Mouse (Mus musculus) hindbrain, embryonic 16.5 days (tissue): ENCODE data around the gene Serpina3b. TPM values are rescaled to one million over a fixed set of nuclear protein-coding genes. Genes with fewer than 3 reads are reported as not detected.
"Not testable (repeated sequence)": the region's sequence is repeated elsewhere in the genome, so short reads cannot be mapped to it uniquely, and the experiment has no call there.

Experiments
- ATAC-seq: fragments of 200-750 bp; cut with Nextera tagmentation; 2 replicates; pipeline ENCODE4 v1.8.0; 2017; ENCODE audit warnings: moderate TSS enrichment, moderate library complexity
- H3K27ac ChIP-seq: fragments of 300-500 bp; sonication (generic); 2 replicates; pipeline ENCODE4 v1.5.1; 2014; ENCODE audit warnings: low read depth, mild to moderate bottlenecking, control low read depth, low read length, moderate library complexity
- H3K27me3 ChIP-seq: fragments of 300-500 bp; sonication (generic); replicated peaks from 2 replicates; pipeline ENCODE4 v1.6.1; 2014; ENCODE audit warnings: low read length; ENCODE audit not compliant: control insufficient read depth, insufficient read depth
- H3K36me3 ChIP-seq: fragments of 300-500 bp; sonication (generic); 2 replicates; pipeline ENCODE4 v1.6.1; 2014; ENCODE audit warnings: mild to moderate bottlenecking, low read length, moderate library complexity, mixed read lengths; ENCODE audit not compliant: control insufficient read depth, insufficient read depth
- H3K4me1 ChIP-seq: fragments of 300-500 bp; sonication (generic); 2 replicates; pipeline ENCODE4 v1.6.1; 2014; ENCODE audit warnings: low read depth, low read length; ENCODE audit not compliant: control insufficient read depth, insufficient read depth
- H3K4me2 ChIP-seq: fragments of 300-500 bp; sonication (generic); 2 replicates; pipeline ENCODE4 v1.6.1; 2014; ENCODE audit warnings: mild to moderate bottlenecking, low read length, control low read depth, moderate library complexity
- H3K4me3 ChIP-seq: fragments of 300-500 bp; sonication (generic); 2 replicates; pipeline ENCODE4 v1.5.1; 2014; ENCODE audit warnings: mild to moderate bottlenecking, low read length, control low read depth, moderate library complexity
- H3K9ac ChIP-seq: fragments of 300-500 bp; sonication (generic); 2 replicates; pipeline ENCODE4 v1.6.1; 2014; ENCODE audit warnings: low read depth, mild to moderate bottlenecking, control low read depth, low read length, moderate library complexity
- H3K9me3 ChIP-seq: fragments of 300-500 bp; sonication (generic); 2 replicates; pipeline ENCODE4 v1.6.1; 2014; ENCODE audit warnings: mild to moderate bottlenecking, low read length, moderate library complexity; ENCODE audit not compliant: control insufficient read depth
- WGBS: fragments of 180-500 bp; shearing (Covaris S2); extraction: QIAGEN DNeasy Blood & Tissue Kit; methylation state at CpG from one replicate; pipeline ENCODE4 v1.1.7; 2014; 5-methylcytosine and 5-hydroxymethylcytosine counted together
- polyA plus RNA-seq: library from polyadenylated mRNA; unstranded; fragments of >200 nt; fragmentation: Nextera tagmentation; extraction: Ambion mirVana; gene quantifications from 2 replicates; pipeline ENCODE4 v1.2.1, GENCODE M21; 2015

The Serpina3b gene
- polyA plus RNA-seq, result not detected in 2 replicates

DNA sequence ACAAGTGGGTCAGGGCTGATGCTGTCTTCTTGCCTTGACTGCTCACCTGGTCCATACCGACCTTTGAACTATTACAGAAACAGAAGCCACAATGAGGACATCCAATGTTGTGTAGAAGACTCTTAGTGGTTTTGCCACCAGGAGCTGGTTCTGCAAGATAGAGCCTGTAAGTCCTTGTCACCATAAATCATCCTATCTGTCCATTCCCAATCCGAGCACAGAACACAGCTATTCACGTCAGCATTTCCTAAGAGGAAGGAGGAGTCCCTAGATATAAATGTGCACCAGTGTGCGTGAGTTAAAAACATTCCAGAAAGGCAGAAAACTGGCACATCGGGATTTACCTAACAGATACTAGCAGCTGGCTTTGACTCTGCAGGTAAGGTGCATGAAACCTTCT is at the start of gene Serpina3b:
Gene Serpina3b, plus strand, starts transcription at position 301 of the 400 bp plus-strand sequence.
- Histone ChIP-seq H3K9me3 (no peaks in the 10 kb centered on the region), H3K36me3 (no peaks in the 10 kb centered on the region), H3K4me2 (no peak within 1 kb of the TSS), H3K9ac (no peak within 1 kb of the TSS), H3K4me3 (no peak within 1 kb of the TSS), H3K27ac (no peak within 1 kb of the TSS), H3K27me3 (no peaks in the 10 kb centered on the region), H3K4me1 (no peaks in the 10 kb centered on the region)
- no peak for ATAC-seq
- 87% methylated on average over 5 of the region's 5 CpGs for WGBS

DNA sequence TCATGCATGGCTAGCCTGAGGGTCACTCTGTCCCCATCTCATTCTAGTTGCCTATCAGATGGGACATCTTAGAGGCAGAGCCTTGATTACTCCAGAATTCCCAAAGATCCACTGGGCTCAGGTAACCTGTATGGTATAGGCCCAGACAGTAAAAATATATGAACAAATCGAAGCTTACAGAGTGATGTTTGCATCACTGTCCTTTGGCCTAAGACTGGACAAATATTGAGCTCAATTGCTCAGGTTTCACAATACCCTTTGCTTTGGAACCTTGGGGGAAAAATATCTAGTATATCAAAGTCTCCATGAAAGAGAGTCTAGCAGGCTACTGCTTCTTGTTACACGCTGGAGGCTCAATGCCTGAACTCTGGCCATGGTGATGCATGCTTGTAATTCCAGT is 37.7 kb upstream of the Serpina3b start:
- Histone ChIP-seq H3K4me2 (no peak overlapping the region), H3K9ac (no peak overlapping the region), H3K27me3 (no peaks in the 10 kb centered on the region)

DNA sequence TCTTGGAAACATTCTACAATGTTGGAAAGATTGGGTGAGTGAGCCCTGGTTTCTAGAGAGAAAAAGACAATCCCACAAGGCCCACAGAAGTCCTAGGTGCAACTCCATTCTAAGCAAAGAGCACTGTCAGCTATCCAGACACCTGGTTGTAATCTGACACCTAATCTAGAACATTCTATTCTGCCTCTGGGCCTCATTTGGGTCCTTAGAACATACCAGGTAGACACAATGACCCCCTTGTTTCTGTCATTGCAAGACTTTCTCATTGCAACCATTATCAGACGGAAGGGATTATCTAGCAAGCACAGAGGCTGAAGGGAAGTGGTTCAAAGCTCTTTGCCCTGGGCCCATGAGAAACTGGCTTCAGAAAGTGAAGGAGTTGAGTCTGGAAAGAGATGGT is 36.5 kb upstream of the Serpina3b start:
- 91% methylated on average over 1 of the region's 1 CpGs for WGBS
- H3K9me3 ChIP-seq, result no peaks in the 10 kb centered on the region
- no peak overlapping the region for H3K9ac ChIP-seq
- no peak overlapping the region for H3K27ac ChIP-seq
- no peaks in the 10 kb centered on the region for H3K4me1 ChIP-seq
- ATAC-seq, result no peak
- H3K4me2 ChIP-seq, result no peak overlapping the region
- H3K27me3 ChIP-seq, result no peaks in the 10 kb centered on the region
- H3K36me3 ChIP-seq, result no peaks in the 10 kb centered on the region
- H3K4me3 ChIP-seq, result no peak overlapping the region

More for the DNA sequence above, 37.7 kb upstream of the Serpina3b start:
- H3K4me1 ChIP-seq, result no peaks in the 10 kb centered on the region
- H3K4me3 ChIP-seq, result no peak overlapping the region
- no peaks in the 10 kb centered on the region for H3K9me3 ChIP-seq
- WGBS, result 84% methylated on average over 2 of the region's 2 CpGs
- no peaks in the 10 kb centered on the region for H3K36me3 ChIP-seq
- no peak overlapping the region for H3K27ac ChIP-seq
- ATAC-seq, result no peak

DNA sequence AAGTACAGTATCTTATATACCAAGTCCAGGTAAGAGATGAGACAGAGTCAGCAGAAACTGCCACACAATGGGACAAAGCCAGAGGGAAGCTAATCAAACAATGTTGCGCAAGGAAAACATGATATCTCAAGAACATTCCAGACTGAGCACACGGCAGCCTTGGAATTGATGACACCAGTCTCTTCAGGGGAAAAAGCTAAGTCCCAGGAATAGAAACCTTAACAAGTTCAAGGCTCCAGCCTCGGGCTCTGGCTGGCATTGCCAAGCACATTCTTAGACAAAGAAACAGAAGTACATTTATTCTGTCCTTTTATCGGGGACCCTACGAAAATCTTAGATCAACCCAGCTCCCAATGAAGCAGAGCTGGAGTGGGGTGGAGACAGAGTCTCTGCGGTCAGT is 27.0 kb upstream of the Serpina3b start, which contains the start of gene Serpina5:
Gene Serpina5, plus strand, starts transcription at position 346 of the 400 bp plus-strand sequence.
- Histone ChIP-seq H3K27me3 (no peaks in the 10 kb centered on the region), H3K4me2 (no peak within 1 kb of the TSS), H3K27ac (no peak within 1 kb of the TSS), H3K4me3 (no peak within 1 kb of the TSS), H3K36me3 (no peaks in the 10 kb centered on the region), H3K9me3 (no peaks in the 10 kb centered on the region), H3K4me1 (no peaks in the 10 kb centered on the region), H3K9ac (no peak within 1 kb of the TSS)
- WGBS, result 90% methylated on average over 6 of the region's 6 CpGs
- no peak for ATAC-seq

DNA sequence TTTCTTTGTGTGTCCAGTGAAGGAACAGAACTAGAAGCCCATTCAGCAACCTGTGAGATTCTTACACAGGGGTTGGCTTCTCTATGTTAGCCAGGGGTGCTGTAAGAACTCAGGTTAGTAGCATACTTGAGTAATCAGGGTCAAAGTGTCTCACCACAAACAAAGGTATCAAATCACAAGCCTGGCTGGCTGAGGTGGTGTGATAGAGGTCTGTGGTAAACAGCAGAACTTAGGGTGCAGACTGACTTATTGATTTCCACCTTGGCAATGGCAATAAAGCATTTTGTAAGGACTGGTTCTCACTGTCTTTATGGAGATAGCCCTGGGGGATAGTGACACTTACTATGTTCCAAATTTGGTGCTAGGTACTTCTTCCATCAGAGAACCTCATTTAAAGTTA is 21.9 kb upstream of the Serpina3b start:
- H3K9ac ChIP-seq, result no peak overlapping the region

DNA sequence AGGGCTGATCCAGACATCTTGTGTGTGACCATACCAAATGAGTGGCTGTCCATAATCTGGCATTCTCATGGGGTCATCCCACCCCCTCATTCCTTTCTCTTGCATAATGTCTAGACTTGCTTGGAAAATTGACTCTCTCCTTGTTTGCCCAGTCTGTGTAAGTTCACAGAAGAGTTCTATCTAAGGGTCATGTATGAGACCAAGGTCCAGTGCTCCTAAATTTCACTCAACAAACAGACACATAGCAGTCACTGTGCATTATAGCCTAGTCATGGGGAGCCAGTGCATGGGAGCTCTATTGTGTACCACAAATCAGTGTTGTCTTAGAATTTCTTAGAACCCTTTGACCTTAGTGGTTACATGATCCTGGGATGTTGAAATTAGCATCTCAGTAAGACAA is 20.9 kb upstream of the Serpina3b start:
- no peak overlapping the region for H3K27ac ChIP-seq
- no peaks in the 10 kb centered on the region for H3K4me1 ChIP-seq
- no peak for ATAC-seq
- H3K36me3 ChIP-seq, result no peaks in the 10 kb centered on the region
- no peaks in the 10 kb centered on the region for H3K27me3 ChIP-seq
- H3K4me2 ChIP-seq, result no peak overlapping the region
- H3K9me3 ChIP-seq, result no peaks in the 10 kb centered on the region
- H3K4me3 ChIP-seq, result no peak overlapping the region
- no peak overlapping the region for H3K9ac ChIP-seq

More for the DNA sequence above, 21.9 kb upstream of the Serpina3b start:
- Histone ChIP-seq H3K4me2 (no peak overlapping the region), H3K27ac (no peak overlapping the region), H3K36me3 (no peaks in the 10 kb centered on the region), H3K4me1 (no peaks in the 10 kb centered on the region), H3K9me3 (no peaks in the 10 kb centered on the region), H3K27me3 (no peaks in the 10 kb centered on the region), H3K4me3 (no peak overlapping the region)
- no peak for ATAC-seq

DNA sequence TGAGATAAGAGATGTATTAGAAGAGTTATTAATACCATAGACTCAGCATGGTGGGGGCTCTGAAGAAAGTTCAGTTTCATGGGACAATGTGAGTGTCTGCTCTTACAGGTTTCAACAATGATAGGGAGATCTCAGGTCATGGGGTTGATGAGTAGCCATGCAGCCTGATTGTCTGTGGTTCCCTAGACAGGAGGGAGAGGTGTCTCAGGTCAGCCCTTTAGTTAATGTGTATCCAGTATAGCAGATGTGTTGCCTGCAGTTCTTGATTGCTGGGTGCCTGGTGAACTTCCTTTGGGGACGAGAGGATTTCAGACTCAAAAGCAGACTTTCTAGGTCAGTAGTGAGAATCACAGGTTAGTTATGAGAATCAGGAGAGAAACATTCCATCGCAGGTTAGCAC is 19.3 kb upstream of the Serpina3b start:
- Histone ChIP-seq H3K9ac (no peak overlapping the region), H3K27ac (no peak overlapping the region), H3K4me2 (no peak overlapping the region), H3K27me3 (no peaks in the 10 kb centered on the region), H3K36me3 (no peaks in the 10 kb centered on the region), H3K4me3 (no peak overlapping the region), H3K4me1 (no peaks in the 10 kb centered on the region), H3K9me3 (no peaks in the 10 kb centered on the region)
- no peak for ATAC-seq
- WGBS, result 93% methylated on average over 2 of the region's 2 CpGs

DNA sequence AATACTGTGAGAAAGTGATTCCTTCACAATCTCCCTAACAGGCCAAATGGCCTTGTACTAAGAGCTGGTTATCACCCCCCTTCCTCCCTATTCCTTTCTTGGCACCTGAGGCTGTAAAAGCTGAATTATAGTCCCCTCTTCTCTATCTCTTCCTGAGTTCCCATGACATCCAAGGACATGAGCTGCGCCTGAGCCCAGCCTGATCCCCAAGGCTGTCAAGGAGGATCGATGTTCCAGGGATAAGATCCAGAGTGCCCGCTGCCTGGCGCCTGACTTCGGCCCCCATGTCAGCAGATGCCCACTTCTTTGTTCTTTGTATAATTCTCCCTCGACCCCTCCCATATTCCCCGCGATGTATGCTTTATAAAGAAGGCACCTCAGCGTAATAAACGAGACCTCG is 15.5 kb upstream of the Serpina3b start, which contains the start of gene Serpina3a:
Gene Serpina3a, plus strand, starts transcription at position 392 of the 400 bp plus-strand sequence.
- not testable (repeated sequence) for H3K4me2 ChIP-seq, ATAC-seq, H3K27me3 ChIP-seq, H3K9ac ChIP-seq, H3K4me3 ChIP-seq, H3K4me1 ChIP-seq, H3K36me3 ChIP-seq, H3K9me3 ChIP-seq, H3K27ac ChIP-seq
- 84% methylated on average over 9 of the region's 11 CpGs for WGBS

DNA sequence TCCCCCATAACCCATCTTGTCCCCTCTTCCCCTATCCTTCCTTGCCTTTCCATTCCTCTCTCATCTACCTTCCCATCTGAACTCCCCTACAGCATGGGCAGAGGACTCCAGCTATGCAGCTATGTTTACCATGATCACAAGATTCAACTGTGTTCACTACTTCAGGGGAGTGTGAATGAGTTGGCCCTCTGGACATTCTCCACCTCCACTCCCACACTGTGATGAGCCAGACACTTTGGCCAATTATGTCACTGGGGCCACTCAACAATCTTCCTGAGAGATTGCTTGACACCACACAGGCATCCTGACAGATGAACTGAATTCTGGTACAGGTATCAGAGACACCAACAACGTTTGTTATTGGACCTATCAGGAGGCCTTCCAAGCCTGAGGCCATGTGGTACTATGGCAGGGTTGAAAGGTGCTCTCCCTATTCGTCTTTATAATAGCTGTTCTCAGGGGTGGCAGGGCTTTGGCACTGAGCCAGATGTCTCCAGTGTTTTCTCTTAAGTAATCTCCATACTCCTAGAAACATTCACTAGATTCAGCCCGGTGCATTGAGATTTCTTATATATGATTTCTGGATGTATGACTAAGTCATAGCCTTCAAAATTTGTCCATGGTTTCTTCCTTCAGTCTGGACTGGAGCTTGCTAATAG is 12.7 kb upstream of the Serpina3b start:
- Histone ChIP-seq H3K4me3 (no peak overlapping the region), H3K4me2 (no peak overlapping the region), H3K9me3 (no peaks in the 10 kb centered on the region), H3K27me3 (no peaks in the 10 kb centered on the region), H3K4me1 (no peaks in the 10 kb centered on the region), H3K36me3 (no peaks in the 10 kb centered on the region), H3K9ac (no peak overlapping the region), H3K27ac (no peak overlapping the region)
- no peak for ATAC-seq
- WGBS, result 63% methylated on average over 3 of the region's 3 CpGs
